Mouse (Mus musculus) hindbrain, embryonic 11.5 days (tissue): ENCODE results near the gene Fcgr2b. TPM values are rescaled to one million over a fixed set of nuclear protein-coding genes. Genes with fewer than 3 reads are reported as not detected.
"Not testable (repeated sequence)": the region's sequence is repeated elsewhere in the genome, so short reads cannot be mapped to it uniquely, and the experiment has no call there.

ENCODE experiments used
- ATAC-seq: fragments of 200-750 bp; cut with Nextera tagmentation; 2 replicates; pipeline ENCODE4 v1.8.0; 2017; ENCODE audit warnings: mild to moderate bottlenecking, moderate TSS enrichment, moderate library complexity; ENCODE audit not compliant: low FRiP score
- DNase-seq: peaks from one replicate; pipeline ENCODE4 v3.0.0-alpha.2; 2015; ENCODE audit warnings: low spot score
- H3K27ac ChIP-seq: fragments of 300-500 bp; sonication (generic); 2 replicates; pipeline ENCODE4 v1.5.1; 2014; ENCODE audit warnings: mild to moderate bottlenecking, low read depth, low read length
- H3K27me3 ChIP-seq: fragments of 300-500 bp; sonication (generic); 2 replicates; pipeline ENCODE4 v1.6.1; 2014; ENCODE audit warnings: mild to moderate bottlenecking, low read length, moderate library complexity, mixed read lengths; ENCODE audit not compliant: control insufficient read depth, insufficient read depth
- H3K36me3 ChIP-seq: fragments of 300-500 bp; sonication (generic); 2 replicates; pipeline ENCODE4 v1.6.1; 2014; ENCODE audit warnings: mild to moderate bottlenecking, low read length, moderate library complexity, mixed read lengths; ENCODE audit not compliant: control insufficient read depth, insufficient read depth
- H3K4me1 ChIP-seq: fragments of 300-500 bp; sonication (generic); replicated peaks from 2 replicates; pipeline ENCODE4 v1.6.1; 2014; ENCODE audit warnings: low read length, mixed read lengths; ENCODE audit not compliant: control insufficient read depth, insufficient read depth
- H3K4me2 ChIP-seq: fragments of 300-500 bp; sonication (generic); replicated peaks from 2 replicates; pipeline ENCODE4 v1.6.1; 2014; ENCODE audit warnings: mild to moderate bottlenecking, low read depth, low read length
- H3K4me3 ChIP-seq: fragments of 300-500 bp; sonication (generic); 2 replicates; pipeline ENCODE4 v1.5.1; 2014; ENCODE audit warnings: low read depth, low read length
- H3K9ac ChIP-seq: fragments of 300-500 bp; sonication (generic); 2 replicates; pipeline ENCODE4 v1.6.1; 2014; ENCODE audit warnings: low read depth, low read length
- H3K9me3 ChIP-seq: fragments of 300-500 bp; sonication (generic); 2 replicates; pipeline ENCODE4 v1.6.1; 2016; ENCODE audit warnings: low read length; ENCODE audit not compliant: control insufficient read depth
- WGBS: fragments of 180-500 bp; shearing (Covaris S2); extraction: QIAGEN DNeasy Blood & Tissue Kit; methylation state at CpG from one replicate; pipeline ENCODE4 v1.1.7; 2014; 5-methylcytosine and 5-hydroxymethylcytosine counted together
- polyA plus RNA-seq: library from polyadenylated mRNA; unstranded; fragments of >200 nt; fragmentation: Nextera tagmentation; extraction: Ambion mirVana; gene quantifications from 2 replicates; pipeline ENCODE4 v1.2.1, GENCODE M21; 2014

The Fcgr2b gene
- polyA plus RNA-seq, 1 experiment from 2014 or later = 0.12 TPM

DNA sequence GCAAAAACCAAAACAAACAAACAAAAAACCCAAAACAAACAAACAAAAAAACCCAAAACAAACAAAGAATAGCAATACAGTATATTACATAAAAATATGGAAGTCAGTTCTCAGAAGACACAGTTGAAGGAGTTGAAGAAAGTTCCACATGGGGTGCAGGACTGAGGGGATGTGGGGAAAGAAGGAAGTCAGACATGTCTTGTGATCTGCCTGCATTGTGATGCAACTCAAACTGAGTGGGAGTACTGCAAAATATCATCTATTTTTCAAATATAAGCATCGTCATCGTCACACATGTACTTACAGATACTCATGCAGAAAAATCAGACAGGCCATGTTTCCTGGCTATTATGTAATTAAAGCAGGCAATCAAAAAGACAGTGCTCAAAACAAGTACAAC is 23.2 kb downstream of the Fcgr2b start:
- Histone ChIP-seq H3K9me3 (no peaks in the 10 kb centered on the region), H3K27me3 (no peaks in the 10 kb centered on the region), H3K27ac (no peak overlapping the region), H3K9ac (no peak overlapping the region), H3K36me3 (no peaks in the 10 kb centered on the region), H3K4me2 (no peak overlapping the region), H3K4me3 (no peak overlapping the region), H3K4me1 (no peaks in the 10 kb centered on the region)
- no peak for ATAC-seq
- WGBS = 89% methylated on average over 2 of the region's 2 CpGs
- no peak for DNase-seq

DNA sequence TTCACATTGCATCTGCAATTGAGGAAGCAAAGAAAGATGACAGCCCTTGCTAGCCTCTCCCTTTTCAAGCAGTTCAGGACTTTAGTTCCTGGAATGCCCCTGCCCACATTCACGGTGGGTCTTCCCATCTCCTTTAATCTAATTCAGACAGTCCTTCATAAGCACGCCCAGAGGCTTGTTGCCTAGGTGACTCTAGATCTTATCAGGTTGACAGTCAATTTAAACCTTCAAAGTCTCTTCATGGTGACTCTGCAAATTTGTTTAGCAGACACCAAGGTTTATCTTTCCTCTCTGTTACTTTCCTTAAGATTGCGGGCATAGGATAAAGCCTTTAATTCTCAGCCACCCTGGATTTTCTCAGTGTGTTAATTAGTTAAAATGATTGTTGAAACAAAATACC is 25.6 kb downstream of the Fcgr2b start:
- no peak overlapping the region for H3K27ac ChIP-seq
- no peak overlapping the region for H3K4me2 ChIP-seq
- DNase-seq (no peak), ATAC-seq (no peak)
- no peak overlapping the region for H3K4me3 ChIP-seq
- no peaks in the 10 kb centered on the region for H3K4me1 ChIP-seq
- no peaks in the 10 kb centered on the region for H3K9me3 ChIP-seq
- no peak overlapping the region for H3K9ac ChIP-seq
- WGBS = 84% methylated on average over 3 of the region's 3 CpGs
- H3K27me3 ChIP-seq = no peaks in the 10 kb centered on the region
- H3K36me3 ChIP-seq = no peaks in the 10 kb centered on the region

DNA sequence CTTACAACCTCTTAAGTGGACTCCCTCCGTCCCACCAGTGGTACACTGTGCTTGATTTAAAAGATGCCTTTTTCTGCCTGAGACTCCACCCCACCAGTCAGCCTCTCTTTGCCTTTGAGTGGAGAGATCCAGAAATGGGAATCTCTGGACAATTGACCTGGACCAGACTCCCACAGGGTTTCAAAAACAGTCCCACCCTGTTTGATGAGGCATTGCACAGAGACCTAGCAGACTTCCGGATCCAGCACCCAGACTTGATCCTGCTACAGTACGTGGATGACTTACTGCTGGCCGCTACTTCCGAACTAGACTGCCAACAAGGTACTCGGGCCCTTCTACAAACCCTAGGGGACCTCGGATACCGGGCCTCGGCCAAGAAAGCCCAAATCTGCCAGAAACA is 31.4 kb downstream of the Fcgr2b start:
- H3K4me2 ChIP-seq, ATAC-seq, H3K27ac ChIP-seq, H3K27me3 ChIP-seq, DNase-seq, H3K4me3 ChIP-seq, H3K9me3 ChIP-seq, H3K9ac ChIP-seq, H3K36me3 ChIP-seq, H3K4me1 ChIP-seq: not testable (repeated sequence)
- 93% methylated on average over 1 of the region's 9 CpGs for WGBS

DNA sequence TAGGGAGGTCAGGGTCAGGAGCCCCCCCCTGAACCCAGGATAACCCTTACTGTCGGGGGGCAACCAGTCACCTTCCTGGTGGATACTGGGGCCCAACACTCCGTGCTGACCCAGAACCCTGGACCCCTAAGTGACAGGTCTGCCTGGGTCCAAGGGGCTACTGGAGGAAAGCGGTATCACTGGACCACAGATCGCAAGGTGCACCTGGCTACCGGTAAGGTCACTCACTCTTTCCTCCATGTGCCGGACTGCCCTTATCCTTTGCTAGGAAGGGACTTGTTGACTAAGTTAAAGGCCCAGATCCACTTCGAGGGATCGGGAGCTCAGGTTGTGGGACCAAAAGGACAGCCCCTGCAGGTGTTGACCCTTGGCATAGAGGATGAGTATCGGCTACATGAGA is 32.2 kb downstream of the Fcgr2b start:
- not testable (repeated sequence) for H3K36me3 ChIP-seq

DNA sequence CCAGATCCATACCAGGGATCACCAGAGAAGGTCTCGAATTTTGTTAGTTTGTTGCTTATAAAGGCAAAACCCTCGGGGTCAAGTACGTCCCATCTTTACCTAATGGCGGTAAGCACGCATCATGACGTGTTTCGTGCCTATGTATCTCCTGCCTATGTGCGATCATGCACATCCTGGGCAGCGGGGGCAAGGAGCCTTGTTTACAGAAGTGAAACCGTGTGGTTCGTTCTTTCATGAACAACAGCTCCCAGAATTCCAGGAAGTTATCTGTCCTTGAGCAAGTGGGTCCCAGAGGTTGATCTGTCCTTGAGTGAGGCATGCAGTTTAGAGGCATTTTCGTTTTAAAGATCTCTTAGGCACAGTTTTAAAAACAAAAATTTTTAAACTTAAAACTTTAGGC is 37.1 kb downstream of the Fcgr2b start:
- Histone ChIP-seq H3K9me3 (no peaks in the 10 kb centered on the region), H3K36me3 (no peaks in the 10 kb centered on the region), H3K4me3 (no peak overlapping the region), H3K4me1 (no peaks in the 10 kb centered on the region), H3K27me3 (no peaks in the 10 kb centered on the region), H3K9ac (no peak overlapping the region), H3K27ac (no peak overlapping the region), H3K4me2 (no peak overlapping the region)
- no peak for ATAC-seq
- DNase-seq = no peak
- WGBS = 85% methylated on average over 12 of the region's 12 CpGs

More for the DNA sequence above, 32.2 kb downstream of the Fcgr2b start:
- ATAC-seq, H3K9ac ChIP-seq, H3K4me3 ChIP-seq, H3K4me2 ChIP-seq, H3K4me1 ChIP-seq, H3K9me3 ChIP-seq, H3K27ac ChIP-seq, H3K27me3 ChIP-seq, DNase-seq: not testable (repeated sequence)
- 94% methylated on average over 9 of the region's 9 CpGs for WGBS

DNA sequence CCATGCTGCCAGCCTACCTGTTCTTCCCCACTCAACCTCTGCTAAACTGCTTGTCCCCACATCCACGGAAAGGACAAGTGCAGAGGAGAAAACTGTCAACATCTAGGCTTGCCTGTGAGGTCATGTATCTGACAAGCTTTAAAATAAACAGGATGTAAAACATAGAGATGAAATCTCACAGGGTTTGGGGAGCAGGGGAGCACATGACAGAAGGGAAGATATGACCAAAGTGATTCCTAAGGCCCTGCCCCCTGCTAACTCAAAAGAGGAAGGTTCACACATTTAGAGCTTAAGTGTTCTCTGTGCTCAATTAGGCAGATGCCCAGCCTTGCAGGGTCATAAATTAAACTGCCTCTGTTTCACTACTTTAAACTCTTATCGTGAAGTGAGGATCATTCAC is 42.0 kb downstream of the Fcgr2b start:
- no peak for ATAC-seq
- no peak overlapping the region for H3K27ac ChIP-seq
- H3K4me1 ChIP-seq = no peaks in the 10 kb centered on the region
- no peaks in the 10 kb centered on the region for H3K9me3 ChIP-seq
- no peak overlapping the region for H3K9ac ChIP-seq
- 95% methylated on average over 2 of the region's 2 CpGs for WGBS
- H3K4me3 ChIP-seq = no peak overlapping the region
- H3K27me3 ChIP-seq = no peaks in the 10 kb centered on the region
- no peak overlapping the region for H3K4me2 ChIP-seq
- no peaks in the 10 kb centered on the region for H3K36me3 ChIP-seq
- no peak for DNase-seq

DNA sequence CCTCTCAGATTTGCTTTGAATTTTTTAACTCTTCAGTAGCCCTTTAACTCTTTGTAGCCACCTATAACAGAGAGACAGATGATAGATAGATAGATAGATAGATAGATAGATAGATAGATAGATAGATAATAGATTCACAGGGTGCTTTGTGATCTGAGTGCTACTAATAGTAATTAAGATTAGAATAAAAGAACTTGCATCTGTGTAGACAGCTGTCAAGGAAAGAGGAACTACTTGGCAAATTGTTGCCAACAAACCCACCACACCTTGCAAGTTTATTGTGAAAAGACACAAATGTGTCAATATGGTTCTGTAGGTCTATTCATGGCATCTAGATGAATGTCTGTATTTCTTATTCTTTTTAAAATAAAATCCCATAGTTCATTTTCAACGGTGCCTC is 42.4 kb downstream of the Fcgr2b start:
- Histone ChIP-seq H3K27me3 (no peaks in the 10 kb centered on the region), H3K9ac (no peak overlapping the region), H3K4me1 (no peaks in the 10 kb centered on the region), H3K4me2 (no peak overlapping the region), H3K4me3 (no peak overlapping the region), H3K9me3 (no peaks in the 10 kb centered on the region), H3K36me3 (no peaks in the 10 kb centered on the region), H3K27ac (no peak overlapping the region)
- no peak for ATAC-seq
- no peak for DNase-seq
- WGBS = 85% methylated on average over 1 of the region's 1 CpGs

DNA sequence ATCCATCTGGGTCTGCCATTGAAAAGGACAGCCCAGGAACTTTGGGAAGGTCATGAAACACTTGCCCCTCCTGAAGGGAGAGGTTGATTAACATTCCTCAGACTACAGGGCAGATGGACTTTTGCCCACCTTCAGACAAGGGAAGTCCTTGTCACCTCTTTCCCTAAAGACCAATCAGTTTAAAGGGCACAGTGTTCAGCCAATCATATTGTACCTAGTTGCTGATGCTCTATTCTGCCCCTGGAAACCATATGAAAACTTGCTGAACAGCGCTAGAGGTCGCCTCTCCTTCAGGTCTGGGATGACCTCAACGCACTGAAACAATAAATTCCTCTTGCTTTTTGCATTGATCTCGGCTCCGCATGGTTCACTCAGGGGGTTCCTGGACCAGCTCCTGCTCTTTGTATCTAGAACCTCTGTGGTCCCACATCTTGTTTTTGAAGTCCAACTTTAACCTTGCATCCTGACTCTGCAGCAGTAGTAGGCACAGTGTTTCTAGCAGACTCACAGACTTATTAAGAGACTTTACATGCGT is 42.9 kb downstream of the Fcgr2b start:
- no peaks in the 10 kb centered on the region for H3K36me3 ChIP-seq
- ATAC-seq (no peak), DNase-seq (no peak)
- 68% methylated on average over 6 of the region's 6 CpGs for WGBS
- no peak overlapping the region for H3K4me2 ChIP-seq
- H3K4me1 ChIP-seq = no peaks in the 10 kb centered on the region
- H3K27ac ChIP-seq = no peak overlapping the region
- no peaks in the 10 kb centered on the region for H3K27me3 ChIP-seq
- no peak overlapping the region for H3K4me3 ChIP-seq
- no peak overlapping the region for H3K9ac ChIP-seq
- H3K9me3 ChIP-seq = no peaks in the 10 kb centered on the region

DNA sequence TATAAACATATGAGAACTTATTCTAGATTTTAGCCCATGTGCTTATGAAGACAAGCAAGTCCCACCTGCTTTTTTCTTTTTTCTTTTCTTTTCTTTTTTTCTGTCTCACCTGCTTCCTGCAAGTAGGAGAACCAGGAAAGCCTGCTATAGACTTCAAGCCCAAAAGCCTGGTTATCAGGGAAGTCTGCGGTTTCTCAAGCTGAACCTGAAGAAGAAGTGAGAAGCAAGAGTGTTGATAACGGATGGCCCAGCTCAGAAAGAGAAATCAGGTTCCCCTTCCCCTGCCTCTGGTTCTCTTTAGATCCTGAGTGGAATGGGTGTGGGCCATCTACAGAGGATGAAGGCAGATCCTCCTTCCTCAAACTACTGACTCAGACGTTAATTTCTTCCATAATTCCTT is 44.3 kb downstream of the Fcgr2b start:
- Histone ChIP-seq H3K4me2 (no peak overlapping the region), H3K9me3 (no peaks in the 10 kb centered on the region), H3K27me3 (no peaks in the 10 kb centered on the region), H3K4me1 (no peaks in the 10 kb centered on the region), H3K36me3 (no peaks in the 10 kb centered on the region), H3K27ac (no peak overlapping the region), H3K4me3 (no peak overlapping the region), H3K9ac (no peak overlapping the region)
- ATAC-seq = no peak
- 89% methylated on average over 3 of the region's 3 CpGs for WGBS
- DNase-seq = no peak
